Mouse (Mus musculus): ENCODE measurements around the gene Clptm1l.

Clptm1l gene

DNA sequence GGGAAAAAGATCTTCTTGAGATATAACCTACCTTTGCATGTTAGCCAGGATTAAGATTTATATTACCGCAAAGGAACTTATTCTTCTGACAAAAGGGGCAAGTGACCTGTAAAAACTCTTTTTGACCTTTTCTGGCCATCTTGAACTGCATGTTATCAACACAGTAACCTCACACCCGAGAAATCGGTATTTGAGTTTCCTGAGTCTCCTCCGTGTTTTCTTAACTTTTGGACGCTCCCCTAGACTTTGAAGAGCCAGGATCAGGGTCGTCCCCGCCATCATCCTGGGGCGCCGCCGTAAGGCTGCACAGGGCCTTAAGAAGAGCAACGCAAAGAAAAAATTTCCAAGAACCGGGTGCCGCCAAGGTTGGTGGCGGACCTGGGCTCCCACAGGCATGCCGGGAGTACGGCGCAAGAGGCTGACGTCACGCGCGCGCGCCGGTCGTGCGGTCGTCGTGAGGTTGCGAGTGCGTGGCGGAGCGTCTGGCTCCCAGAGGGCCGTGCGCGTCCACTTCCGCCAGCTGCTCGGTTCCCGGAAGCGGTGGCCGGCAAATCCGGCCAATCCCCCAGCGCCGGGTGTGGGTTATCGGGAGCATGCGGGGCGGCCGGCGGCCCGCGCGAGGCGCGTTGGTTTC is at the start of gene Clptm1l:
Gene Clptm1l, plus strand, starts transcription at position 485 of the 634 bp plus-strand sequence.
- peak; percentile 96 for DNase-seq (ENCODE audit: low read depth, low spot score)

DNA sequence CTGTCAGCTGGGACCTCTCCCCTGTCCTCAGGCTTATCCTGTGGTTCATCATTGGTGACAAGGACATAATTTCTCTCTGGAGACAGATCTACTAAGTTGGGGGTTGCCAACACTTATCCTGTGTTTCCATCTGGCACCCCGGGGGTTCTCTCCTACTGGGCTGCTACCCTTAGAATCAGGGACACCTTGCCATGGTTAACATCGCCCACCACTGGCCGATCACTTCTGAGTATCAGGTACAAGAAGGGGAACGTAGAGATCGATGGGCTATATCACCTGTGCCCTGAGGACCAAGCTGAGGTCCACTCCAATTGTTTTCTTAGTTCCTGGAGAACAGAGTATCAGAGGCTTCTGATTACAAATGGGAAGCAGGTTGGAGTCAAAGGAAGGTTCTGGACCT is 39.6 kb upstream of the Clptm1l start:
- no peak for DNase-seq (ENCODE audit: low read depth, low spot score)

DNA sequence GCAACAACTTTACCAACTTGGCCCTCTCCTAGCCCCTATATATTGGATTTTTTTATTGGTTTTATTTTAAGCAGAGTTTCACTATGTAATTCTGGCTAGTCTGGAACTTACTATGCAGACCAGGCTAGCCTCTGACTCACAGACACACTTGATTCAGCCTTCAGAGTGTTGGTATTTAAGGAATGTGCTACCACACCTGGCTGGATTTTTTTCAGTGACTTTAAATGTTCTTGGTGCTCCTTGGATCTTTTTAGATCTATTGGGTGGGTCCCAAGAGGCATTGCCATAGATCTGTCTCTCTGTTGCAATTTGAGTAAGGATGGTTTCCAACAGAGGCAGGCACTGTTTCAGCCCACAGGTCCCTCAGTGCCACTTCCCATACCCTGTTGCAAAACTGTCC is 28.8 kb upstream of the Clptm1l start:
- no peak for DNase-seq (ENCODE audit: low read depth, low spot score)

- no peak for DNase-seq (ENCODE audit: low read depth, low spot score)
Observed at GRCm38 (mm10) chr13:73577277-73577676, 26.5 kb upstream of the Clptm1l start.

DNA sequence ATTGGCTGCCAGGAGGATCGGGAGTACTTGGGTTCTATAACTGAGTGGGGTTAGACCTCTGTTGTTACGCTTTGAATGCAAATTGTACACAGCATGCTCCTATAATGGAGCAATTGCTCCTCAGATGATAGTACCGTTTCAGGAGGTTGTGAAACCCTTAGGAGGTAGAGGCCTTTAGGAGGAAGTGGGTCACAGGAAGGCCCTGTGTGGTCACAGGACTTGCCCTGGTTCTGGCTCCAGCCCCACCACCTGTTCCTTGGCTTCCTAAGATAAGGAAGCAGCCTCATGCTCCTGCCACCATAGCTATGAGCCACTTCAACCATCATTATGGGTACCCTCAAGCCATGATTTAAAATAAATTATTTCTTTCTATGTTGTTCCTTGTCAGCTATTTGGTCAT is 12.3 kb upstream of the Clptm1l start:
- DNase-seq (ENCODE audit: low read depth, low spot score): no peak

GRCm38 (mm10) chr13:73592546-73592945 is 11.3 kb upstream of the Clptm1l start:
- no peak for DNase-seq (ENCODE audit: low read depth, low spot score)

- DNase-seq (ENCODE audit: low read depth, low spot score): no peak
Observed at GRCm38 (mm10) chr13:73596276-73596675, 7.5 kb upstream of the Clptm1l start.

- DNase-seq (ENCODE audit: low read depth, low spot score): no peak
Observed at GRCm38 (mm10) chr13:73600217-73600616, 3.6 kb upstream of the Clptm1l start.

DNA sequence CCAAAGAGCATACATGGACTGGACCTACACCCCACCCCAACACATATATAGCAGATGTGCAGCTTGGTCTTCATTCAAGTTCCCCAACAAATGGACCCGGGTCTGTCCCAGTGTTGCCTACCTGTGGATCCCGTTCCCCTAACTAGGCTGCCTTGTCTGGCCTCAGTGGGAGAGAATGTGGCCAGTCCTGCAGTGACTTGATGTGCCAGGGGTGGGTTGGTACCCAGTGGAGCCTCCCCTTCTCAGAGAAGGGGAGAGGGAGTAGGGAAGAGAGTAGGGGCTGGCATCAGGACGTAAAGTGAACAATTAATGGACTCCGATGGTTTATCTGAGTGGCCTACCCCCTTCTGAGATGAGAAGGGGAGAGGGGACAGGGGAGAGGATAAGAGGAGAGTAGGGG is 760 bp upstream of the Clptm1l start:
- peak; percentile 6 for DNase-seq (ENCODE audit: low read depth, low spot score)

GRCm38 (mm10) chr13:73604156-73604957 is 551 bp downstream of the Clptm1l start:
- DNase-seq (ENCODE audit: low read depth, low spot score): no peak

GRCm38 (mm10) chr13:73618406-73618805 is 14.6 kb downstream of the Clptm1l start:
- no peak for DNase-seq (ENCODE audit: low read depth, low spot score)

GRCm38 (mm10) chr13:73620637-73621036 is 16.8 kb downstream of the Clptm1l start:
- DNase-seq (ENCODE audit: low read depth, low spot score): peak; percentile 62

GRCm38 (mm10) chr13:73626410-73626744 is 22.6 kb downstream of the Clptm1l start:
- no peak for DNase-seq (ENCODE audit: low read depth, low spot score)

- peak; percentile 80 for DNase-seq (ENCODE audit: low read depth, low spot score)
Observed at GRCm38 (mm10) chr13:73626745-73627549, 23.1 kb downstream of the Clptm1l start, which contains the start of gene Tert. TSS of gene Tert (plus strand) at chr13:73626911.

DNA sequence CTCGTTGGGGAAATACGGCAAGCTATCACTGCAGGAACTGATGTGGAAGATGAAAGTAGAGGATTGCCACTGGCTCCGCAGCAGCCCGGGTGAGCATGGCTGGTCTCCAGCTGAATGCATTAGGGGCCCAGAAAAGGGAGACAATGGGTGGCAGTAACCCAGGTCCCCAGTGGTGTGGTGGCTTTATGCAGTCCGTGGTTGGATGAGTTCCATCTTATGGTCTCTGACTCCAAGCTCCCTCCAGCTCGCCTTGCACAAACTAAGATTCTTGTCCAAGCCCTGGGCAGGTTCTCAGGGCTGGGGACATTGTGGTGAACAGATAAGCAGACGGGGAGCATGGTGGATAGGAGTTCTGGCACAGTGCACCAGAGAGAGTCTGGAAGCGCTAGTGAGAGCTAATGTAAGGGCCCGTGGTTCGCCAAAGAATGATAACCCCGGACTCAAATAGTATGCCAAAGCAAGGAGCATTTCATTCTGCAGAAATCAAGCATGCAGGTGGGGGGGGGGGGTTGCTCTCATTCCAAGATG is 24.8 kb downstream of the Clptm1l start:
- DNase-seq (ENCODE audit: low read depth, low spot score): no peak

DNA sequence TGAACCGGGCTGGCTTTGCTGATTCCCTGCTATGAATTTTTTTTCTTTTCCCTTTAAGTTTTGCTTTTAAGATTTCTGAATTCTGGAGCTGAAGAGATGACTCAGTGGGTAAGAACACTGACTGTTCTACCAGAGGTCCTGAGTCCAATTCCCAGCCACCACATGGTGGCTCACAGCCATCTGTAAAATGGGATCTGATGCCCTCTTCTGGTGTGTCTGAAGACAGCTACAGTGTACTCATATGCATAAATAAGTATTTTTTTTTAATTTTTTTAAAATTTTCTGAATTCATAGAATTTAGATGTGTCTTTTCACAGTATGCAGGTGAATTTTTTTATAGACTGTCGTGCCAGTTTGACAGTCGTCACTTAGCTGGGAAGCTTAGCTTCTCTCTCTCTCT is 28.0 kb downstream of the Clptm1l start:
- DNase-seq (ENCODE audit: low read depth, low spot score): no peak

GRCm38 (mm10) chr13:73637826-73638225 is 34.0 kb downstream of the Clptm1l start:
- no peak for DNase-seq (ENCODE audit: low read depth, low spot score)

DNA sequence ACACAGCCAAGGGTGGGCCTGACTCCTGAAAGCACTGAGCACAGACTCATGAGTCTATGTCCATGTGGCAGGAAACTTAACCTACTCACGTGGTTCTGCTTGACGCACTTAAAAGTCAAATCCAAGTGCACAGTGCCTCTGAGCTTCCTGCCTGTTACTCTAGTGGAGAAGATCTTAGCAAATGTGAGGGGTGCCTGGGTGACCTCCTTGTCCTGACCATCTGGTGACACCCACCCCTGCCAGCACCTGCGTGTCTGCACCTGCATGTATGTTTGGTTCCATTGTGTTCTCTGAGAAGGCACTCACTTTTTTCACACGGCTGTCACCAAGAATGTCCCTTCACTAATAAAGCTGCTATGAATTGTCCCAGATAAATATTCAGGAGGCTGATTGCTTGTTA is 37.5 kb downstream of the Clptm1l start:
- no peak for DNase-seq (ENCODE audit: low read depth, low spot score)

DNA sequence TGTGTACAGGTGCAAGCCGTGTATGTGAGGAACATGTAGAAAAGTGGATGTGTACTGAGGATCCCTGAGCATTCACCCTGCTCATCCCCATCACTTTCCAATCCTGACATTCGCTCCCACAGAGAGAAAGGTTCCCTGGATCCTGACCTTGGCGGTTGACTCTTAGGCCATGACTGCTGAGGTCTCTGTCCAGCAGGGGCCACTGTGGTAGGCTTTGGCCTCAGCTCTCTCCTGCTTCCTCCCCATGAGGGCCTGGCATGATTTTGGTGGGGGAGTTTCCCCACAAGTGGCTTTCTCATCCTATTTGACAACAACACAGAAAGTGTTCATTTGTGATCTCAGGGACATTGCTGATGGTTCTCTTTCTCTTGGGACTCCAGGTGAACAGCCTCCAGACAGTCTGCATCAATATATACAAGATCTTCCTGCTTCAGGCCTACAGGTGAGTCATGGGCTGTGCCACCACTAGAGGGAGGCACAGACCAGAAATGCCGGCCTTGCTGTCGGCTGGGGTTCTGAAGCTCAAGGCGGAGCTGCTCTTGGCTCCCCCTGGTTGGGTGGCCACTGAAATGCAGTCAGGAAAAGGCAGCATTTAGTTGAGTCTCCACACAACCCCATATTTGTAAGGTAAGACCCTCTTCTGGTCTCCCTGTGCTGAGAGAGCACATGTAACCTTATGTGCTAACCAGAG is 42.7 kb downstream of the Clptm1l start:
- peak; percentile 87 for DNase-seq (ENCODE audit: low read depth, low spot score)

DNA sequence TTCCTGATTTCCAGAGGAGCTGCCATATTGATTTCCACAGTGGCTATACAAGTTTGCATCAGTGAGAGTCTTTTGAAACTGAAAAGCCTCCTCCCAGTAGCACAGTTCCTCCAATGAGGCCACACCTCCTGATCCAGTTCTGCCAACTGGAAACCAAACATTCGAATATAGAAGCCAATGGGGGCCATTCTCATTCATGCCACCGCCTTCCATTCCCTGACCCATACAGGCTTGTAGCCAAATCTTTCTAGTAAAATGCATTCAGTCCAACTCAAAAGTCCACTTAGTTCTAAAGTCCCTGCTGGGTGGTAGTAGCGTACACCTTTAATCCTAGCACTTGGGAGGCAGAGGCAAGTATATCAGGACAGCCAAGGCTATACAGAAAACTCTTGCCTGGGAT is 49.5 kb downstream of the Clptm1l start:
- no peak for DNase-seq (ENCODE audit: low read depth, low spot score)

DNA sequence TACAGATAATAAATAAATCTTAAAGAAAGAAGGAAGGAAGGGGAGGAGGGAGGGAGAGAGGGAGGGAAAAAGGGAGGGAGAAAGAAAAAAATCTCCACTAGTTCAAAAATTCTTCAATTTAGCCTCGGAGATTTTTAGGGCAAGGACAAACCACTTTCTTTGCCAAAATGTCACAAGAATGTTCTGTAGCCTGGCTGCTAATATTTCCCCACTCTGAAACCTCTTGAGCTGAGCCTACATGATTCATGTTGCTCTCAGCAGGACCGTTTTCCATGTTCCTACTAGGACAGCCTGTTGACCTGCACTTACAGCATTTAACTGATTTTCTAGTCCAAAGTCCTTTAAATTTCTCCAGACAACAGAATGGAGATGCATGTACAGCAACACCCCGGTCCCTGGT is 51.2 kb downstream of the Clptm1l start:
- DNase-seq (ENCODE audit: low read depth, low spot score): no peak

- no peak for DNase-seq (ENCODE audit: low read depth, low spot score)
Observed at GRCm38 (mm10) chr13:73658953-73659352, 55.1 kb downstream of the Clptm1l start.
